Mouse (Mus musculus) olfactory bulb, adult 2 months (tissue): Measurements from ENCODE around the gene Wars2.

Experiments used
- CTCF ChIP-seq: fragments of 200-500 bp; IDR thresholded peaks from 2 replicates; pipeline ENCODE4 v1.5.1; 2012; ENCODE audit warnings: low read depth, mild to moderate bottlenecking, low read length, moderate library complexity; ENCODE audit not compliant: insufficient read depth
- POLR2A ChIP-seq: fragments of 200-500 bp; IDR thresholded peaks from 2 replicates; pipeline ENCODE4 v1.6.1; 2012; ENCODE audit warnings: mild to moderate bottlenecking, low read depth, low read length, moderate library complexity; ENCODE audit not compliant: insufficient read depth

GRCm38 (mm10) chr3:99156286-99156685, 15.4 kb downstream of the Wars2 start:
- no peak for TF ChIP-seq CTCF
- TF ChIP-seq POLR2A: no peak
